Mouse (Mus musculus) hindbrain, postnatal 0 days (tissue): ENCODE measurements around the gene Flvcr1. TPM values are rescaled to one million over a fixed set of nuclear protein-coding genes. Genes with fewer than 3 reads are reported as not detected.

Experiments
- ATAC-seq: fragments of 200-750 bp; cut with Nextera tagmentation; 2 replicates; pipeline ENCODE4 v1.8.0; 2017; ENCODE audit warnings: mild to moderate bottlenecking, moderate TSS enrichment, moderate library complexity
- DNase-seq: peaks from one replicate; pipeline ENCODE4 v3.0.0-alpha.2; 2015; ENCODE audit warnings: low spot score
- H3K27ac ChIP-seq: fragments of 300-500 bp; sonication (generic); 2 replicates; pipeline ENCODE4 v1.5.1; 2014; ENCODE audit warnings: mild to moderate bottlenecking
- H3K27me3 ChIP-seq: fragments of 300-500 bp; sonication (generic); 2 replicates; pipeline ENCODE4 v1.6.1; 2014; ENCODE audit warnings: low read length, mixed read lengths; ENCODE audit not compliant: insufficient read depth
- H3K36me3 ChIP-seq: fragments of 300-500 bp; sonication (generic); 2 replicates; pipeline ENCODE4 v1.6.1; 2014; ENCODE audit warnings: low read length, mixed read lengths; ENCODE audit not compliant: insufficient read depth
- H3K4me1 ChIP-seq: fragments of 300-500 bp; sonication (generic); 2 replicates; pipeline ENCODE4 v1.6.1; 2014; ENCODE audit warnings: antibody characterized with exemption, low read length, mixed read lengths; ENCODE audit not compliant: insufficient read depth
- H3K4me2 ChIP-seq: fragments of 300-500 bp; sonication (generic); 2 replicates; pipeline ENCODE4 v1.6.1; 2014; ENCODE audit warnings: low read depth, mild to moderate bottlenecking, low read length, moderate library complexity, mixed read lengths
- H3K4me3 ChIP-seq: fragments of 300-500 bp; sonication (generic); 2 replicates; pipeline ENCODE4 v1.5.1; 2014; ENCODE audit warnings: low read length
- H3K9ac ChIP-seq: fragments of 300-500 bp; sonication (generic); replicated peaks from 2 replicates; pipeline ENCODE4 v1.6.1; 2014; ENCODE audit warnings: mild to moderate bottlenecking, low read length, moderate library complexity, mixed read lengths
- H3K9me3 ChIP-seq: fragments of 300-500 bp; sonication (generic); 2 replicates; pipeline ENCODE4 v1.6.1; 2016; ENCODE audit warnings: low read length, mixed read lengths
- CTCF ChIP-seq: IDR thresholded peaks from 2 replicates; pipeline ENCODE4 v1.5.1; 2016; ENCODE audit warnings: antibody characterized with exemption, control low read depth, low read depth
- WGBS: fragments of 180-500 bp; shearing (Covaris S2); extraction: QIAGEN DNeasy Blood & Tissue Kit; methylation state at CpG from one replicate; pipeline ENCODE4 v1.1.7; 2014; 5-methylcytosine and 5-hydroxymethylcytosine counted together
- polyA plus RNA-seq: library from polyadenylated mRNA; unstranded; fragments of >200 nt; fragmentation: Nextera tagmentation; extraction: Ambion mirVana; gene quantifications from 2 replicates; pipeline ENCODE4 v1.2.1, GENCODE M21; 2015
- total RNA-seq: library from RNA; depleted of rRNA; stranded (reverse); fragments of >200 nt; gene quantifications from 2 replicates; pipeline ENCODE4 v1.2.3, GENCODE M21; 2014

Flvcr1 gene
- total and polyA plus RNA-seq, 2 experiments from 2014 or later = 7.3 to 44.9 TPM

- H3K4me3 ChIP-seq = no peak overlapping the region
- peaks cover 6% of the 10 kb centered on the region; the same call in 1 of the 2 replicates for H3K9me3 ChIP-seq
- H3K4me1 ChIP-seq = no peaks in the 10 kb centered on the region
- 24% methylated on average over 7 of the region's 7 CpGs for WGBS
- H3K27me3 ChIP-seq = no peaks in the 10 kb centered on the region
- H3K9ac ChIP-seq = no peak overlapping the region
- TF ChIP-seq CTCF = no peak
- DNase-seq = peak; percentile 85
- peak; percentile 84 for ATAC-seq
- H3K27ac ChIP-seq = no peak overlapping the region
- H3K4me2 ChIP-seq = no peak overlapping the region
- H3K36me3 ChIP-seq = no peaks in the 10 kb centered on the region
Measured at GRCm38 (mm10) chr1:190995548-190995947, 30.4 kb downstream of the Flvcr1 start.

- Histone ChIP-seq H3K9me3 (no peaks in the 10 kb centered on the region), H3K9ac (no peak overlapping the region), H3K4me3 (no peak overlapping the region), H3K4me2 (no peak overlapping the region), H3K36me3 (no peaks in the 10 kb centered on the region), H3K27me3 (no peaks in the 10 kb centered on the region), H3K27ac (no peak overlapping the region), H3K4me1 (no peaks in the 10 kb centered on the region)
- TF ChIP-seq CTCF = no peak
- ATAC-seq = no peak
- 79% methylated on average over 9 of the region's 9 CpGs for WGBS
- no peak for DNase-seq
Measured at GRCm38 (mm10) chr1:190989437-190990082, 36.4 kb downstream of the Flvcr1 start.

GRCm38 (mm10) chr1:190981412-190981811, 44.5 kb downstream of the Flvcr1 start:
- peaks cover 13% of the 10 kb centered on the region; the same call in 1 of the 2 replicates for H3K4me1 ChIP-seq
- 78% methylated on average over 4 of the region's 4 CpGs for WGBS
- no peak overlapping the region for H3K9ac ChIP-seq
- no peak for TF ChIP-seq CTCF
- no peak overlapping the region for H3K4me3 ChIP-seq
- no peak overlapping the region for H3K27ac ChIP-seq
- no peaks in the 10 kb centered on the region for H3K36me3 ChIP-seq
- no peaks in the 10 kb centered on the region for H3K27me3 ChIP-seq
- H3K4me2 ChIP-seq = no peak overlapping the region
- ATAC-seq = no peak
- H3K9me3 ChIP-seq = no peaks in the 10 kb centered on the region
- DNase-seq = no peak

- Histone ChIP-seq H3K27me3 (no peaks in the 10 kb centered on the region), H3K36me3 (no peaks in the 10 kb centered on the region), H3K27ac (no peak overlapping the region), H3K4me1 (peaks cover 13% of the 10 kb centered on the region; the same call in 1 of the 2 replicates), H3K4me3 (no peak overlapping the region), H3K9me3 (no peaks in the 10 kb centered on the region), H3K4me2 (no peak overlapping the region), H3K9ac (no peak overlapping the region)
- 83% methylated on average over 1 of the region's 1 CpGs for WGBS
- ATAC-seq = no peak
- DNase-seq = no peak
- TF ChIP-seq CTCF = no peak
Measured at GRCm38 (mm10) chr1:190980470-190980869, 45.5 kb downstream of the Flvcr1 start.

- Histone ChIP-seq H3K27ac (peak within 1 kb of the TSS; percentile 89), H3K4me1 (peaks cover 13% of the 10 kb centered on the region; the same call in 1 of the 2 replicates), H3K27me3 (no peaks in the 10 kb centered on the region), H3K4me2 (peak within 1 kb of the TSS; percentile 87), H3K9me3 (no peaks in the 10 kb centered on the region), H3K4me3 (peak within 1 kb of the TSS; percentile 50), H3K9ac (peak within 1 kb of the TSS; percentile 85), H3K36me3 (no peaks in the 10 kb centered on the region)
- peak; percentile 95 for ATAC-seq
- no peak for TF ChIP-seq CTCF
- peak; percentile 95 for DNase-seq
- under 1% methylated on average over 38 of the region's 38 CpGs for WGBS
Measured at GRCm38 (mm10) chr1:190979100-190979563, 46.8 kb downstream of the Flvcr1 start, which contains the start of gene Vash2. Gene Vash2, minus strand, starts transcription at chr1:190979296.

GRCm38 (mm10) chr1:190978511-190979073, 47.4 kb downstream of the Flvcr1 start:
- H3K9me3 ChIP-seq = no peaks in the 10 kb centered on the region
- ATAC-seq (peak; percentile 11), DNase-seq (peak; percentile 61)
- no peaks in the 10 kb centered on the region for H3K36me3 ChIP-seq
- TF ChIP-seq CTCF = no peak
- peak overlapping the region; percentile 50 for H3K4me3 ChIP-seq
- no peaks in the 10 kb centered on the region for H3K27me3 ChIP-seq
- H3K4me2 ChIP-seq = peak overlapping the region; percentile 87
- H3K27ac ChIP-seq = peak overlapping the region; percentile 89
- peaks cover 13% of the 10 kb centered on the region; the same call in 1 of the 2 replicates for H3K4me1 ChIP-seq
- under 1% methylated on average over 46 of the region's 46 CpGs for WGBS
- H3K9ac ChIP-seq = peak overlapping the region; percentile 85
